Mouse (Mus musculus) limb, embryonic 14.5 days (tissue): ENCODE measurements around the gene Vegfa. TPM values are rescaled to one million over a fixed set of nuclear protein-coding genes. Genes with fewer than 3 reads are reported as not detected.

Source experiments
- ATAC-seq: fragments of 200-750 bp; cut with Nextera tagmentation; 2 replicates; pipeline ENCODE4 v1.8.0; 2017; ENCODE audit warnings: low read depth, moderate number of reproducible peaks, moderate TSS enrichment; ENCODE audit not compliant: low FRiP score
- DNase-seq: peaks from one replicate; pipeline ENCODE4 v3.0.0-alpha.2; 2015; ENCODE audit warnings: low spot score
- H3K27ac ChIP-seq: fragments of 300-500 bp; sonication (generic); replicated peaks from 2 replicates; pipeline ENCODE4 v1.5.1; 2014; ENCODE audit warnings: low read depth, mild to moderate bottlenecking, low read length, moderate library complexity, mixed read lengths
- H3K27me3 ChIP-seq: fragments of 300-500 bp; sonication (generic); 2 replicates; pipeline ENCODE4 v1.6.1; 2014; ENCODE audit warnings: low read length, mixed read lengths; ENCODE audit not compliant: control insufficient read depth, insufficient read depth
- H3K36me3 ChIP-seq: fragments of 300-500 bp; sonication (generic); 2 replicates; pipeline ENCODE4 v1.6.1; 2014; ENCODE audit warnings: mild to moderate bottlenecking, low read length, moderate library complexity, mixed read lengths; ENCODE audit not compliant: control insufficient read depth, insufficient read depth
- H3K4me1 ChIP-seq: fragments of 300-500 bp; sonication (generic); 2 replicates; pipeline ENCODE4 v1.6.1; 2014; ENCODE audit warnings: antibody characterized with exemption, low read length, mixed read lengths; ENCODE audit not compliant: control insufficient read depth, insufficient read depth
- H3K4me2 ChIP-seq: fragments of 300-500 bp; sonication (generic); replicated peaks from 2 replicates; pipeline ENCODE4 v1.6.1; 2014; ENCODE audit warnings: low read depth, mild to moderate bottlenecking, low read length, moderate library complexity; ENCODE audit not compliant: severe bottlenecking
- H3K4me3 ChIP-seq: fragments of 300-500 bp; sonication (generic); replicated peaks from 2 replicates; pipeline ENCODE4 v1.5.1; 2014; ENCODE audit warnings: low read length
- H3K9ac ChIP-seq: fragments of 300-500 bp; sonication (generic); 2 replicates; pipeline ENCODE4 v1.6.1; 2014; ENCODE audit warnings: mild to moderate bottlenecking, low read depth, low read length, moderate library complexity; ENCODE audit not compliant: severe bottlenecking
- H3K9me3 ChIP-seq: fragments of 300-500 bp; sonication (generic); 2 replicates; pipeline ENCODE4 v1.6.1; 2016; ENCODE audit warnings: low read length; ENCODE audit not compliant: control insufficient read depth
- POLR2A ChIP-seq: fragments of 200-500 bp; IDR thresholded peaks from 2 replicates; pipeline ENCODE4 v1.8.0; 2012; ENCODE audit warnings: inconsistent platforms, mild to moderate bottlenecking, moderate library complexity, borderline replicate concordance; ENCODE audit not compliant: insufficient read depth, insufficient read length; ENCODE audit errors: extremely low read depth
- WGBS: fragments of 180-500 bp; shearing (Covaris S2); extraction: QIAGEN DNeasy Blood & Tissue Kit; methylation state at CpG from one replicate; pipeline ENCODE4 v1.1.7; 2014; 5-methylcytosine and 5-hydroxymethylcytosine counted together
- polyA plus RNA-seq, 2 experiments: library from polyadenylated mRNA; depleted of rRNA in 1 of 2; stranded (reverse) in 1 of 2; unstranded in 1 of 2; fragments of >200 nt; fragmentation: Nextera tagmentation in 1 of 2; extraction: Ambion mirVana in 1 of 2; gene quantifications; 2 replicates each; pipeline versions ENCODE4 v1.2.1 to v1.2.3; 2012 to 2014

Vegfa gene
- polyA plus RNA-seq, 2 experiments, result 5.3 to 306 TPM

- ATAC-seq (peak; percentile 87), DNase-seq (peak; percentile 87)
- Histone ChIP-seq H3K4me2 (peak overlapping the region; percentile 50), H3K4me3 (peak overlapping the region; percentile 27), H3K4me1 (peaks cover 17% of the 10 kb centered on the region), H3K9me3 (no peaks in the 10 kb centered on the region; the same call in 1 of the 2 replicates), H3K36me3 (no peaks in the 10 kb centered on the region), H3K27ac (peak overlapping the region; percentile 52), H3K9ac (no peak overlapping the region), H3K27me3 (no peaks in the 10 kb centered on the region)
- no peak for TF ChIP-seq POLR2A
- 9% methylated on average over 23 of the region's 23 CpGs for WGBS
Measured at GRCm38 (mm10) chr17:46073730-46074301, 41.6 kb upstream of the Vegfa start.

GRCm38 (mm10) chr17:46071531-46071930 lies 39.4 kb upstream of the Vegfa start:
- H3K4me1 ChIP-seq, result peaks cover 17% of the 10 kb centered on the region
- H3K9me3 ChIP-seq, result no peaks in the 10 kb centered on the region
- no peak for TF ChIP-seq POLR2A
- H3K4me3 ChIP-seq, result no peak overlapping the region
- DNase-seq, result no peak
- no peaks in the 10 kb centered on the region for H3K27me3 ChIP-seq
- ATAC-seq, result no peak
- H3K4me2 ChIP-seq, result no peak overlapping the region
- WGBS, result 85% methylated on average over 3 of the region's 3 CpGs
- no peak overlapping the region for H3K27ac ChIP-seq
- no peak overlapping the region for H3K9ac ChIP-seq
- no peaks in the 10 kb centered on the region for H3K36me3 ChIP-seq

- ATAC-seq (no peak), DNase-seq (no peak)
- no peak overlapping the region for H3K9ac ChIP-seq
- H3K27ac ChIP-seq, result no peak overlapping the region
- no peak overlapping the region for H3K4me3 ChIP-seq
- H3K9me3 ChIP-seq, result no peaks in the 10 kb centered on the region
- H3K4me1 ChIP-seq, result peaks cover 17% of the 10 kb centered on the region
- no peak overlapping the region for H3K4me2 ChIP-seq
- no peaks in the 10 kb centered on the region for H3K36me3 ChIP-seq
- no peaks in the 10 kb centered on the region for H3K27me3 ChIP-seq
- 75% methylated on average over 9 of the region's 9 CpGs for WGBS
- no peak for TF ChIP-seq POLR2A
Measured at GRCm38 (mm10) chr17:46070046-46070445, 37.9 kb upstream of the Vegfa start.

- Histone ChIP-seq H3K4me1 (peaks cover 19% of the 10 kb centered on the region), H3K9me3 (no peaks in the 10 kb centered on the region), H3K4me2 (no peak overlapping the region), H3K27me3 (no peaks in the 10 kb centered on the region), H3K4me3 (no peak overlapping the region), H3K9ac (0 out of 2 replicates have a peak overlapping the region, but pooled peaks have one; percentile 26), H3K36me3 (no peaks in the 10 kb centered on the region), H3K27ac (no peak overlapping the region)
- 43% methylated on average over 6 of the region's 6 CpGs for WGBS
- no peak for ATAC-seq
- no peak for DNase-seq
- no peak for TF ChIP-seq POLR2A
Measured at GRCm38 (mm10) chr17:46063974-46064312, 31.8 kb upstream of the Vegfa start.

GRCm38 (mm10) chr17:46063283-46063973 lies 31.3 kb upstream of the Vegfa start:
- Histone ChIP-seq H3K4me3 (no peak overlapping the region), H3K9me3 (no peaks in the 10 kb centered on the region), H3K36me3 (no peaks in the 10 kb centered on the region), H3K27me3 (no peaks in the 10 kb centered on the region), H3K27ac (no peak overlapping the region), H3K4me2 (no peak overlapping the region), H3K4me1 (peaks cover 19% of the 10 kb centered on the region), H3K9ac (0 out of 2 replicates have a peak overlapping the region, but pooled peaks have one; percentile 26)
- 17% methylated on average over 10 of the region's 10 CpGs for WGBS
- DNase-seq, result peak; percentile 68
- no peak for TF ChIP-seq POLR2A
- ATAC-seq, result peak; percentile 81
